Mouse (Mus musculus): ENCODE data around the gene Vmn1r129. TPM values are rescaled to one million over a fixed set of nuclear protein-coding genes. Genes with fewer than 3 reads are reported as not detected.

The Vmn1r129 gene
- not detected for total RNA-seq (2023)

GRCm38 (mm10) chr7:21361191-21361590, at the start of gene Vmn1r129:
TSS of gene Vmn1r129 (minus strand) at chr7:21361291.

GRCm38 (mm10) chr7:21349073-21349472, 12.0 kb downstream of the Vmn1r129 start, which contains the start of gene Vmn1r128:
TSS of gene Vmn1r128 (plus strand) at chr7:21349373.

GRCm38 (mm10) chr7:21319761-21320160, 41.3 kb downstream of the Vmn1r129 start, which contains the start of gene Vmn1r127:
TSS of gene Vmn1r127 (minus strand) at chr7:21319861.

Other genes with a start within 250 kb of the Vmn1r129 start
- not detected for gene Vmn1r122, start 227.2 kb downstream of the Vmn1r129 start, total RNA-seq (2023)
- not detected for gene Vmn1r123, start 199.1 kb downstream of the Vmn1r129 start, total RNA-seq (2023)
- gene Gm5157, start 170.9 kb downstream of the Vmn1r129 start, total RNA-seq (2023), result not detected
- not detected for gene Vmn1r124, start 100.7 kb downstream of the Vmn1r129 start, total RNA-seq (2023)
- gene Vmn1r125, start 89.1 kb downstream of the Vmn1r129 start, total RNA-seq (2023), result not detected
- gene Vmn1r126, start 59.8 kb downstream of the Vmn1r129 start, total RNA-seq (2023), result not detected
- not detected for gene Vmn1r127, start 41.4 kb downstream of the Vmn1r129 start, total RNA-seq (2023)
- gene Vmn1r128, start 11.9 kb downstream of the Vmn1r129 start, total RNA-seq (2023), result not detected
- not detected for gene Gm6882, start 71.5 kb upstream of the Vmn1r129 start, total RNA-seq (2023)
- not detected for gene Vmn1r130, start 150.5 kb upstream of the Vmn1r129 start, total RNA-seq (2023)
- gene Vmn1r131, start 184.8 kb upstream of the Vmn1r129 start, total RNA-seq (2023), result not detected